Mouse (Mus musculus) spleen, adult 2 months (tissue): ENCODE data around the gene Lzts3.

ENCODE experiments used
- CTCF ChIP-seq: fragments of 200-500 bp; IDR thresholded peaks from 2 replicates; pipeline ENCODE4 v1.5.1; 2011; ENCODE audit warnings: mild to moderate bottlenecking, inconsistent platforms; ENCODE audit not compliant: insufficient read depth, insufficient read length, insufficient replicate concordance; ENCODE audit errors: extremely low read depth
- POLR2A ChIP-seq: fragments of 200-500 bp; IDR thresholded peaks from 2 replicates; pipeline ENCODE4 v1.6.1; 2011; ENCODE audit warnings: low read depth, low read length, inconsistent platforms

- TF ChIP-seq CTCF (no peak), POLR2A (no peak)
Observed at GRCm38 (mm10) chr2:130629839-130630203, 12.8 kb downstream of the Lzts3 start, which contains the start of the genes Fastkd5 and Ubox5.
